Mouse (Mus musculus) heart, embryonic 15.5 days (tissue): ENCODE measurements around the gene Nifk. TPM values are rescaled to one million over a fixed set of nuclear protein-coding genes. Genes with fewer than 3 reads are reported as not detected.

Experiments
- polyA plus RNA-seq: library from polyadenylated mRNA; unstranded; fragments of >200 nt; fragmentation: Nextera tagmentation; extraction: Ambion mirVana; gene quantifications from 2 replicates; pipeline ENCODE4 v1.2.1, GENCODE M21; 2015

Gene Nifk
- polyA plus RNA-seq, 1 experiment from 2014 or later, result 41.6 TPM

Other genes starting within 250 kb of the Nifk start
- 0.04 and 0.05 TPM in 2 replicates for gene Gm29106, start 145.3 kb upstream of the Nifk start, polyA plus RNA-seq
- gene Tsn, start 10.1 kb upstream of the Nifk start, polyA plus RNA-seq, result 182 and 189 TPM in 2 replicates
- 89.6 and 91.1 TPM in 2 replicates for gene Clasp1, start 67.2 kb downstream of the Nifk start, polyA plus RNA-seq